Mouse (Mus musculus) bone marrow, adult 2 months (tissue): ENCODE data around the gene Dnase2b.

Source experiments
- CTCF ChIP-seq: fragments of 200-500 bp; IDR thresholded peaks from 2 replicates; pipeline ENCODE4 v1.5.1; 2011; ENCODE audit warnings: low read length, control low read depth; ENCODE audit not compliant: control insufficient read depth, insufficient read depth
- POLR2A ChIP-seq: fragments of 200-500 bp; IDR thresholded peaks from 2 replicates; pipeline ENCODE4 v1.6.1; 2011; ENCODE audit warnings: low read depth, mild to moderate bottlenecking, control low read depth, low read length, borderline replicate concordance; ENCODE audit not compliant: control insufficient read depth

DNA sequence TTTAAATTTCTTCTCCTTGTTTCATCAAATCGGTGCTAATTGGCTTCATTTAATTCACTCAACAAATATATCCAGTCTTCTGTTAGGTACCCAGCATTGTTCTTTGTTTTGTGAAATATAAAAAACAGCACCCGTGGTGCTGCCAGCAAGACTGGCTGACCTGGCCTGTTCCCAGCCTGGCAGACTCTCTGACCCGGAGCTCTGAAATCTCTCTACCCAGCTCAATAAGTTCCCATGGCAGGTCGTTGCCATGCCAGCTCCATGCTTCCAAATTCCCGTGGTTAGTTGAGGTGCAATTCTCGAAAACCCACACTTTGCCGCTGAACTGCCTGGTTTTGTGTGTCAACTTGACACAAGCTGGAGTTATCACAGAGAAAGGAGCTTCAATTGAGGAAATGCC is 60.6 kb downstream of the Dnase2b start:
- TF ChIP-seq POLR2A = no peak
- TF ChIP-seq CTCF = no peak
